Mouse (Mus musculus) right cerebral cortex, postnatal 10 days (tissue): ENCODE data around the gene Zscan4d.
"Not testable (repeated sequence)": the region's sequence is repeated elsewhere in the genome, so short reads cannot be mapped to it uniquely, and the experiment has no call there.

ENCODE experiments used
- DNase-seq, 2 experiments: peaks; one replicate each; pipeline ENCODE4 v3.0.0; 2021; ENCODE audit warnings: low spot score in 2 of 2

The Zscan4d gene

GRCm38 (mm10) chr7:11166059-11166458 lies at the start of gene Zscan4d:
Gene Zscan4d (minus strand): TSS chr7:11166159.
- not testable (repeated sequence) for DNase-seq

- DNase-seq, result not testable (repeated sequence)
Observed at GRCm38 (mm10) chr7:11158036-11158435, 7.9 kb downstream of the Zscan4d start.
